Mouse (Mus musculus): ENCODE data around the gene Ptprk. TPM values are rescaled to one million over a fixed set of nuclear protein-coding genes. Genes with fewer than 3 reads are reported as not detected.

Ptprk gene
- polyA plus RNA-seq, 1 experiment, result 6.0 TPM

DNA sequence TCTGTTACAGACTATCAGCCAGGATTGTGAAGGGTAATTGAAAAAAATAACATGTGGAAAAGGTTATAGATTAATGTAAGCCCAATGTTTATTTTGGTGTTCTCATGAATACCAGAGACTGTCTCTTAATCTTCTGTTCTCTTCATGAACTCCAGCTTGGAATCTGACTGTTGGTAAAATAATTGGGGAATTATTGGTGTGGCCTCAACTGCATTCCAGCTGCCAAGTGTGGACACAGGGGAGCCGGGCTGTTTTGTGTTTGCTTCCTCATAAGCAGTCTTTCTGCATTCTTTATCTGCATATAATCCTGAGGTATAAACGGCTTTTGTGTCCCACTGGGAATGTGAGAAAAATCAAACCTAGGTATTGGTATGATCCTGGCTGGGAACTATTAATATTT, 29.3 kb downstream of the Ptprk start:
- no peaks in the 10 kb centered on the region for H3K4me1 ChIP-seq (replicated peaks; ENCODE audit: control insufficient read depth, insufficient read depth, low read length)
- no peak overlapping the region for H3K4me3 ChIP-seq (ENCODE audit: control insufficient read depth, insufficient read depth, low read length)
- TF ChIP-seq CTCF (IDR thresholded peaks at IDR 0.05; ENCODE audit: borderline replicate concordance, control insufficient read depth, extremely low read depth, insufficient read depth, low read length, poor library complexity) (no peak), POLR2A (IDR thresholded peaks at IDR 0.05; ENCODE audit: control insufficient read depth, extremely low read depth, insufficient read depth, low read length, poor library complexity) (no peak)
- H3K27me3 ChIP-seq (ENCODE audit: control insufficient read depth, insufficient read depth, low read length), result no peaks in the 10 kb centered on the region
- H3K27ac ChIP-seq (ENCODE audit: control insufficient read depth, insufficient read depth, low read length), result no peak overlapping the region
- WGBS, result 90% methylated on average over 2 of the region's 2 CpGs
- H3K36me3 ChIP-seq (ENCODE audit: control insufficient read depth, insufficient read depth, low read length), result no peaks in the 10 kb centered on the region
- DNase-seq, result no peak

DNA sequence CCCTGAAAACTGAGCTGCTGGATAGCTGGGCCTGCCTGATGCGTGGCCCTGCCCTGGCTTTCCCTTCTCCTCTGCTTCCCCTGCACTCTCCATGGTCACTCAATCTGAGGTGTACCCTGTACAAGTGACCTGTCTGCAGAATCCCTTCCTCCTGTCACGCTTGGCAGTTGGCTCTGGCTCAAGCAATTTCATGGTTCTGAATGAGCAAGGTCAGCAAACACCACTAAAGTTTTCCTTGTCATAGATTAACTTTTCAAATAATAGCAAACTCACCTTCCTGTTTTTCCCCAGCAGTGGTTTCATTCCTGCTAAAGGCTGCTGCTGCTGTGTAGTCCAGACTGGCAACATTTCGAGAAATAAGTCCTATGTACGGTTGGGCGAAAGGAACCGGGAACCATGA, 30.6 kb downstream of the Ptprk start:
- no peaks in the 10 kb centered on the region for H3K27me3 ChIP-seq (ENCODE audit: control insufficient read depth, insufficient read depth, low read length)
- H3K36me3 ChIP-seq (ENCODE audit: control insufficient read depth, insufficient read depth, low read length), result no peaks in the 10 kb centered on the region
- H3K4me3 ChIP-seq (ENCODE audit: control insufficient read depth, insufficient read depth, low read length), result no peak overlapping the region
- no peak for DNase-seq
- TF ChIP-seq POLR2A (IDR thresholded peaks at IDR 0.05; ENCODE audit: control insufficient read depth, extremely low read depth, insufficient read depth, low read length, poor library complexity) (no peak), CTCF (IDR thresholded peaks at IDR 0.05; ENCODE audit: borderline replicate concordance, control insufficient read depth, extremely low read depth, insufficient read depth, low read length, poor library complexity) (no peak)
- H3K27ac ChIP-seq (ENCODE audit: control insufficient read depth, insufficient read depth, low read length), result no peak overlapping the region
- H3K4me1 ChIP-seq (replicated peaks; ENCODE audit: control insufficient read depth, insufficient read depth, low read length), result no peaks in the 10 kb centered on the region
- 91% methylated on average over 6 of the region's 6 CpGs for WGBS

DNA sequence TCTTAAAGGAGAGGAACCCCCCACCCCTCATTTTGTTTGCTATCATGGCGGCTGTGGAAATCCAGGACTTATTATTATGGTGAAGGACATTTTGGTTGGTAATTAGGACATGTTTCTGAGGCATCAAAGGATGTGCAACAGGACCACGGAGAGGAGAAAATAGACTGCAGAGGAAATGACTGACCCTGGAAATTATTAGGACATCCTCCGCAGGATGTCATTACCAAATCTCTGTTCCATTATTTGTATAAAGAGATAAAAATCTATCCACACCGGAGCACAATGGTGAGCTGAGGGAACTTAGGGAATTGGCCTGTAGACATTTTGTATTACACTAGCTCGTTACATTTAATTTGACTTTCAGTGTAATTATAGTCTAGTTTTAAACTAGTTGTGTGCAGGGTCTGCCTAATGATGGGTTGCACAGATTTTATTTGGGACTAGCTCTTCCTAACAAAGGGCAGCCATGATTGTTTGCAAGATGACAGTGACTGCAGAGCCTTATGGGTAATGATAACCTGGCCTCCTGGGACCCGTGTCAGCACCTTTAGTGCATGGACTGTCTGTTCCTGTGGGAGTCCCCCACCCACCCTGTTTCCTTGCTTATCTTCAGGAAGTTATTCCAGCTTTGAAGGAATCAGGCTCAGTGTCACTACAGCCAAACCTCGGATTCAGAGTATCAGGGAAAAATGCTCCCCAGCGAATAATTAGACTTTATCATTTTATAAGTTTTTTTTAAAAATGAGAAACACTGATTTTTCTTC, 38.4 kb downstream of the Ptprk start:
- DNase-seq, result no peak
- Histone ChIP-seq H3K27me3 (ENCODE audit: control insufficient read depth, insufficient read depth, low read length) (no peaks in the 10 kb centered on the region), H3K27ac (ENCODE audit: control insufficient read depth, insufficient read depth, low read length) (no peak overlapping the region), H3K4me3 (ENCODE audit: control insufficient read depth, insufficient read depth, low read length) (no peak overlapping the region), H3K4me1 (replicated peaks; ENCODE audit: control insufficient read depth, insufficient read depth, low read length) (no peaks in the 10 kb centered on the region), H3K36me3 (ENCODE audit: control insufficient read depth, insufficient read depth, low read length) (no peaks in the 10 kb centered on the region)
- TF ChIP-seq POLR2A (IDR thresholded peaks at IDR 0.05; ENCODE audit: control insufficient read depth, extremely low read depth, insufficient read depth, low read length, poor library complexity) (no peak), CTCF (IDR thresholded peaks at IDR 0.05; ENCODE audit: borderline replicate concordance, control insufficient read depth, extremely low read depth, insufficient read depth, low read length, poor library complexity) (no peak)
- 85% methylated on average over 8 of the region's 8 CpGs for WGBS

DNA sequence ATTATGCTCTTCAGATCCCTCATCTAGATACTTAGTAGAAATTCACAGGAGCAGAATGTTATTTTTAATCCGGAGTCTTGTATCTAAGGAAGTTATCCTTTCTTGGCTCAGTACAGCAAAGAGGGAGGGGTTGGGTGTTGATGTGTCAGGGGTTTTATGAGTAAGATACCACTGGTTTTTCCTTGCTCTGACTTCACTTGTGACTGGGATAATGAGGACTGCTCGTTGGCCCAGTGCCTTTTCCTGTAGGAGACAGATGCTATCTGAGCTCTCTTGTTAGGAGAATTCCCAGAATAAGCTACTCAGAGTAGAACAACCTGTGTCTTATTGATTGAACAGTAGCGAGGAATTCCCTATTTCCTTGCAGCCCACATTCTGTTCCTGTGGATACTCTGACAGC, 39.3 kb downstream of the Ptprk start:
- H3K27me3 ChIP-seq (ENCODE audit: control insufficient read depth, insufficient read depth, low read length), result no peaks in the 10 kb centered on the region
- no peaks in the 10 kb centered on the region for H3K4me1 ChIP-seq (replicated peaks; ENCODE audit: control insufficient read depth, insufficient read depth, low read length)
- DNase-seq, result no peak
- H3K27ac ChIP-seq (ENCODE audit: control insufficient read depth, insufficient read depth, low read length), result no peak overlapping the region
- WGBS, result 69% methylated on average over 3 of the region's 3 CpGs
- H3K4me3 ChIP-seq (ENCODE audit: control insufficient read depth, insufficient read depth, low read length), result no peak overlapping the region
- TF ChIP-seq CTCF (IDR thresholded peaks at IDR 0.05; ENCODE audit: borderline replicate concordance, control insufficient read depth, extremely low read depth, insufficient read depth, low read length, poor library complexity) (no peak), POLR2A (IDR thresholded peaks at IDR 0.05; ENCODE audit: control insufficient read depth, extremely low read depth, insufficient read depth, low read length, poor library complexity) (no peak)
- no peaks in the 10 kb centered on the region for H3K36me3 ChIP-seq (ENCODE audit: control insufficient read depth, insufficient read depth, low read length)

DNA sequence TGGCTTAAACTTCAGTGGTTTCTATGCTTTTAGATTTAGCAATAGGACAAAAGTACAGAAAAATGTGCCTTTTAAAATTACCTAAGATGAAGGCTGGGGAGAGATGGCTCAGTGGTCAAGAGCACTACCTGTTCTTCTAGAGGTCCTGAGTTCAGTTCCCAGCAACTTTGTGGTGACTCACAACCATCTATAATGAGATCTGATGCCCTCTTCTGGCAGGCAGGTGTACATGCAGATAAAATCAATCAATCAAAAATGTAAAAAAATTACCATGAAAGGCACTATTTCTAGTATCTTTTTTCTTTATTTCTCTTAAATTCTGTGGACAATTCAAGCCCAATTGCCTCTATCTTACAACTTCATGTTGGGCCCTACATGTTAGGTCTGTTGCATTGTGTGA, 42.4 kb downstream of the Ptprk start:
- H3K27ac ChIP-seq (ENCODE audit: control insufficient read depth, insufficient read depth, low read length), result no peak overlapping the region
- no peaks in the 10 kb centered on the region for H3K4me1 ChIP-seq (replicated peaks; ENCODE audit: control insufficient read depth, insufficient read depth, low read length)
- no peaks in the 10 kb centered on the region for H3K27me3 ChIP-seq (ENCODE audit: control insufficient read depth, insufficient read depth, low read length)
- no peak overlapping the region for H3K4me3 ChIP-seq (ENCODE audit: control insufficient read depth, insufficient read depth, low read length)
- no peak for DNase-seq
- H3K36me3 ChIP-seq (ENCODE audit: control insufficient read depth, insufficient read depth, low read length), result no peaks in the 10 kb centered on the region
- TF ChIP-seq POLR2A (IDR thresholded peaks at IDR 0.05; ENCODE audit: control insufficient read depth, extremely low read depth, insufficient read depth, low read length, poor library complexity), result no peak
- TF ChIP-seq CTCF (IDR thresholded peaks at IDR 0.05; ENCODE audit: borderline replicate concordance, control insufficient read depth, extremely low read depth, insufficient read depth, low read length, poor library complexity), result no peak

DNA sequence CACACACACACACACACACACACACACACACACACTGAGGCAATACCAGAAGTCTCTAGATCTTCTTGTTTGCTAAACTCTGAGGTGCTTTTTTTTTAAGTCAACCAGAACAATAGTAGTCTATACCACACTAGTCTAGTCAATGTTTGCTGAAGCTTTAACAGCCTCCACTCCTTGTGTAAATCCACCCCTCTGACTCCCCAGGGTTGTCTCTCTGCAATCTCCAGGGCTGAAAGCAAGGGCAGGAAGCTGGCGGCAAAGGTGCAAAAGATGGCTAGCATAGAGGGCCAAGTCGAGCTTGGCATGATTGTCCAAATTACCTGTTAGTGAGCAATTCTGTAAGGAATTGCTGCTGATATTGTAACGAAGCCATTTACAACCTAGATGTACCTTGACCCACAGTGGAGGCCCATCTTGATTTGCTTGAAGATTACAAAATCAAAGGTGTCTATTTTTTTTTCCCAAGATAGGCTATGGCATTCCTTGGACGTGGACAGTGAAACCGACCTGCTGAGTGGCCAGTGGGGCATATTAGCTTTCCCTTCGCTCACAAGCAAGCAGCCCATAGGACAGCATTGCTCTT, 44.3 kb downstream of the Ptprk start:
- WGBS, result 95% methylated on average over 6 of the region's 6 CpGs
- DNase-seq, result no peak
- no peak overlapping the region for H3K27ac ChIP-seq (ENCODE audit: control insufficient read depth, insufficient read depth, low read length)

More for the DNA sequence above, 44.3 kb downstream of the Ptprk start:
- TF ChIP-seq POLR2A (IDR thresholded peaks at IDR 0.05; ENCODE audit: control insufficient read depth, extremely low read depth, insufficient read depth, low read length, poor library complexity), result no peak
- no peak for TF ChIP-seq CTCF (IDR thresholded peaks at IDR 0.05; ENCODE audit: borderline replicate concordance, control insufficient read depth, extremely low read depth, insufficient read depth, low read length, poor library complexity)
- no peak overlapping the region for H3K4me3 ChIP-seq (ENCODE audit: control insufficient read depth, insufficient read depth, low read length)
- H3K4me1 ChIP-seq (replicated peaks; ENCODE audit: control insufficient read depth, insufficient read depth, low read length), result no peaks in the 10 kb centered on the region
- H3K36me3 ChIP-seq (ENCODE audit: control insufficient read depth, insufficient read depth, low read length), result no peaks in the 10 kb centered on the region
- H3K27me3 ChIP-seq (ENCODE audit: control insufficient read depth, insufficient read depth, low read length), result no peaks in the 10 kb centered on the region
